Mouse (Mus musculus): ENCODE measurements around the gene Fscn2. TPM values are rescaled to one million over a fixed set of nuclear protein-coding genes. Genes with fewer than 3 reads are reported as not detected.

Fscn2 gene
- total and polyA plus RNA-seq, 3 experiments: not detected

- Histone ChIP-seq H3K4me2 (ENCODE audit: insufficient read depth, low read depth, poor library complexity, severe bottlenecking) (no peak overlapping the region), H3K9me3 (replicated peaks; ENCODE audit: low read length) (peaks cover 10% of the 10 kb centered on the region), H3K79me2 (replicated peaks; ENCODE audit: control insufficient read depth, extremely low read depth, insufficient read depth, poor library complexity, severe bottlenecking) (no peaks in the 10 kb centered on the region), H3K4me1 (ENCODE audit: control insufficient read depth in 1 of 2, insufficient read depth in 2 of 2) (peaks cover 5 to 7% of the 10 kb centered on the region in 2 experiments; a peak in 3 of 4 replicates), H3K36me3 (replicated peaks in 1 of 2; ENCODE audit: control insufficient read depth in 1 of 2, insufficient read depth in 1 of 2, low read length in 1 of 2) (no peaks in the 10 kb centered on the region), H3K27ac (ENCODE audit: insufficient read depth, low read depth) (no peak overlapping the region), H3K4me3 (replicated peaks in 1 of 3; ENCODE audit: low read depth in 2 of 3, low read length in 2 of 3, poor library complexity in 1 of 3) (no peak overlapping the region), H3K9ac (ENCODE audit: insufficient read depth, low read depth) (no peak overlapping the region), H3K27me3 (replicated peaks) (peaks cover 10% of the 10 kb centered on the region)
- in situ Hi-C loops (cut with MboI; ENCODE audit: low pct_ligation_motif_present, low pct_unique_long_range_greater_than_20kb, low sequenced_read_pairs) (no loop called here), dilution Hi-C loops (cut with MboI; ENCODE audit: extremely low pct_ligation_motif_present, extremely low pct_unique_long_range_greater_than_20kb, low sequenced_read_pairs) (no loop called here)
- no peak for DNase-seq (ENCODE audit: extremely low read depth)
- TF ChIP-seq IRF4 (IDR thresholded peaks at IDR 0.05; ENCODE audit: low read depth, low read length) (no peak), UBTF (IDR thresholded peaks at IDR 0.05; ENCODE audit: low read depth, low read length) (no peak), SMC3 (IDR thresholded peaks at IDR 0.05; ENCODE audit: low read depth, low read length) (no peak), EP300 (IDR thresholded peaks at IDR 0.05; ENCODE audit: low read length) (no peak), NRF1 (IDR thresholded peaks at IDR 0.05; ENCODE audit: low read depth, low read length) (no peak)
These were observed 23.9 kb upstream of the Fscn2 start for GRCm38 (mm10) chr11:120337447-120337846.

DNA sequence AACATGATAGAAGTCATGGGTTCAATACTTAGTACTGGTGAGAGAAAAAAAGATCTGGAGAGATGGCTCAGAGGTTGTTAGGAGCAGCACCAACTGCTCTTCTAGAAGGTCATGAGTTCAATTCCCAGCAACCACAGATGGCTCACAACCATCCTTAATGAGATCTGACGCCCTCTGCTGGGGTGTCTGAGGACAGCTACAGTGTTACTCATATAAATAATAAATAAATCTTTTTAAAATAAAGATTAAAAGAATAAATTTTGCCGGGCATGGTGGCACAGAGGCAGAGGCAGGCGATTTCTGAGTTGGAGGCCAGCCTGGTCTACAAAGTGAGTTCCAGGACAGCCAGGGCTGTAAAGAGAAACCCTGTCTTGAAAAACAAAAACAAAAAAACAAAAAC, 22.5 kb upstream of the Fscn2 start:
- in situ Hi-C loops (cut with MboI; ENCODE audit: low pct_ligation_motif_present, low pct_unique_long_range_greater_than_20kb, low sequenced_read_pairs): no loop called here
- no peaks in the 10 kb centered on the region for H3K79me2 ChIP-seq (replicated peaks; ENCODE audit: control insufficient read depth, extremely low read depth, insufficient read depth, poor library complexity, severe bottlenecking)
- no peak overlapping the region for H3K27ac ChIP-seq (ENCODE audit: insufficient read depth, low read depth)
- peaks cover 5 to 7% of the 10 kb centered on the region in 2 experiments; a peak in 3 of 4 replicates for H3K4me1 ChIP-seq (ENCODE audit: control insufficient read depth in 1 of 2, insufficient read depth in 2 of 2)
- H3K27me3 ChIP-seq (replicated peaks): peaks cover 10% of the 10 kb centered on the region
- no peak overlapping the region for H3K4me3 ChIP-seq (replicated peaks in 1 of 3; ENCODE audit: low read depth in 2 of 3, low read length in 2 of 3, poor library complexity in 1 of 3)
- TF ChIP-seq NRF1 (IDR thresholded peaks at IDR 0.05; ENCODE audit: low read depth, low read length): no peak
- TF ChIP-seq MAFK (IDR thresholded peaks at IDR 0.05; ENCODE audit: insufficient replicate concordance, low read length): no peak
- no peak for TF ChIP-seq SIN3A (IDR thresholded peaks at IDR 0.05; ENCODE audit: low read length)
- TF ChIP-seq ZKSCAN1 (IDR thresholded peaks at IDR 0.05; ENCODE audit: borderline replicate concordance, low read depth, low read length): no peak
- TF ChIP-seq IRF4 (IDR thresholded peaks at IDR 0.05; ENCODE audit: low read depth, low read length): no peak
- no peak for TF ChIP-seq RCOR1 (conservative IDR thresholded peaks at IDR 0.05; ENCODE audit: low read depth, low read length)
- no peak for TF ChIP-seq CHD2 (IDR thresholded peaks at IDR 0.05; ENCODE audit: low read length)
- TF ChIP-seq USF2 (conservative IDR thresholded peaks at IDR 0.05; ENCODE audit: low read depth, low read length): no peak
- no peak for TF ChIP-seq TBP (conservative IDR thresholded peaks at IDR 0.05; ENCODE audit: low read depth, low read length)
- no peak for DNase-seq (ENCODE audit: extremely low read depth)
- H3K4me2 ChIP-seq (ENCODE audit: insufficient read depth, low read depth, poor library complexity, severe bottlenecking): no peak overlapping the region
- no peaks in the 10 kb centered on the region for H3K36me3 ChIP-seq (replicated peaks in 1 of 2; ENCODE audit: control insufficient read depth in 1 of 2, insufficient read depth in 1 of 2, low read length in 1 of 2)
- dilution Hi-C loops (cut with MboI; ENCODE audit: extremely low pct_ligation_motif_present, extremely low pct_unique_long_range_greater_than_20kb, low sequenced_read_pairs): no loop called here
- peaks cover 10% of the 10 kb centered on the region for H3K9me3 ChIP-seq (replicated peaks; ENCODE audit: low read length)
- H3K9ac ChIP-seq (ENCODE audit: insufficient read depth, low read depth): no peak overlapping the region

GRCm38 (mm10) chr11:120339978-120340513, 21.3 kb upstream of the Fscn2 start:
- Histone ChIP-seq H3K4me3 (replicated peaks in 1 of 3; ENCODE audit: low read depth in 2 of 3, low read length in 2 of 3, poor library complexity in 1 of 3) (no peak overlapping the region), H3K4me2 (ENCODE audit: insufficient read depth, low read depth, poor library complexity, severe bottlenecking) (no peak overlapping the region), H3K9ac (ENCODE audit: insufficient read depth, low read depth) (no peak overlapping the region), H3K27me3 (replicated peaks) (peaks cover 10% of the 10 kb centered on the region), H3K9me3 (replicated peaks; ENCODE audit: low read length) (peaks cover 9% of the 10 kb centered on the region), H3K4me1 (ENCODE audit: control insufficient read depth in 1 of 2, insufficient read depth in 2 of 2) (peaks cover 6 to 9% of the 10 kb centered on the region in 2 experiments), H3K36me3 (replicated peaks in 1 of 2; ENCODE audit: control insufficient read depth in 1 of 2, insufficient read depth in 1 of 2, low read length in 1 of 2) (peaks cover 1 to 7% of the 10 kb centered on the region in 2 experiments), H3K27ac (ENCODE audit: insufficient read depth, low read depth) (no peak overlapping the region), H3K79me2 (replicated peaks; ENCODE audit: control insufficient read depth, extremely low read depth, insufficient read depth, poor library complexity, severe bottlenecking) (no peaks in the 10 kb centered on the region)
- no peak for TF ChIP-seq BHLHE40 (IDR thresholded peaks at IDR 0.05; ENCODE audit: low read depth, low read length)
- TF ChIP-seq NRF1 (IDR thresholded peaks at IDR 0.05; ENCODE audit: low read depth, low read length): no peak
- no peak for TF ChIP-seq GABPA (IDR thresholded peaks at IDR 0.05; ENCODE audit: insufficient replicate concordance, low read depth, low read length)
- no peak for TF ChIP-seq NELFE (IDR thresholded peaks at IDR 0.05; ENCODE audit: low read depth, low read length)
- dilution Hi-C loops (cut with MboI; ENCODE audit: extremely low pct_ligation_motif_present, extremely low pct_unique_long_range_greater_than_20kb, low sequenced_read_pairs) (no loop called here), in situ Hi-C loops (cut with MboI; ENCODE audit: low pct_ligation_motif_present, low pct_unique_long_range_greater_than_20kb, low sequenced_read_pairs) (no loop called here)
- DNase-seq (ENCODE audit: extremely low read depth): no peak
